Mouse (Mus musculus): ENCODE data around the gene Gstm6. TPM values are rescaled to one million over a fixed set of nuclear protein-coding genes. Genes with fewer than 3 reads are reported as not detected.

The Gstm6 gene
- total RNA-seq, 2 experiments from 2014 or later = 12.1 to 14.2 TPM

GRCm38 (mm10) chr3:107945729-107946128 lies 2.2 kb upstream of the Gstm6 start:
- DNase-seq (ENCODE audit: extremely low spot score in 1 of 2, low spot score in 1 of 2) = no peak

- DNase-seq (ENCODE audit: extremely low spot score in 1 of 2, low spot score in 1 of 2) = no peak
These were observed 2.3 kb downstream of the Gstm6 start for GRCm38 (mm10) chr3:107941261-107941660.

GRCm38 (mm10) chr3:107940524-107940923 lies 3.0 kb downstream of the Gstm6 start:
- DNase-seq (ENCODE audit: extremely low spot score in 1 of 2, low spot score in 1 of 2) = no peak

GRCm38 (mm10) chr3:107939830-107940229 lies 3.7 kb downstream of the Gstm6 start:
- DNase-seq (ENCODE audit: extremely low spot score in 1 of 2, low spot score in 1 of 2) = no peak

- peak in 1 of 2 experiments; percentile 58 for DNase-seq (ENCODE audit: extremely low spot score in 1 of 2, low spot score in 1 of 2)
These were observed 4.1 kb downstream of the Gstm6 start for GRCm38 (mm10) chr3:107939403-107939802.

- DNase-seq (ENCODE audit: extremely low spot score in 1 of 2, low spot score in 1 of 2) = no peak
These were observed 7.7 kb downstream of the Gstm6 start for GRCm38 (mm10) chr3:107935888-107936287.

GRCm38 (mm10) chr3:107935268-107935667 lies 8.3 kb downstream of the Gstm6 start:
- no peak for DNase-seq (ENCODE audit: extremely low spot score in 1 of 2, low spot score in 1 of 2)

- DNase-seq (ENCODE audit: extremely low spot score in 1 of 2, low spot score in 1 of 2) = no peak
These were observed 11.4 kb downstream of the Gstm6 start for GRCm38 (mm10) chr3:107932128-107932527.

GRCm38 (mm10) chr3:107931670-107932069 lies 11.9 kb downstream of the Gstm6 start, which contains the start of gene Gstm7:
TSS of gene Gstm7 (minus strand) at chr3:107931817.
- DNase-seq (ENCODE audit: extremely low spot score in 1 of 2, low spot score in 1 of 2) = peak; percentile 97

GRCm38 (mm10) chr3:107931134-107931533 lies 12.4 kb downstream of the Gstm6 start:
- no peak for DNase-seq (ENCODE audit: extremely low spot score in 1 of 2, low spot score in 1 of 2)

GRCm38 (mm10) chr3:107929731-107930130 lies 13.8 kb downstream of the Gstm6 start:
- DNase-seq (ENCODE audit: extremely low spot score in 1 of 2, low spot score in 1 of 2) = no peak

- DNase-seq (ENCODE audit: extremely low spot score in 1 of 2, low spot score in 1 of 2) = no peak
These were observed 14.3 kb downstream of the Gstm6 start for GRCm38 (mm10) chr3:107929243-107929642.

- DNase-seq (ENCODE audit: extremely low spot score in 1 of 2, low spot score in 1 of 2) = no peak
These were observed 14.9 kb downstream of the Gstm6 start for GRCm38 (mm10) chr3:107928691-107929090.

GRCm38 (mm10) chr3:107927841-107928240 lies 15.7 kb downstream of the Gstm6 start:
- no peak for DNase-seq (ENCODE audit: extremely low spot score in 1 of 2, low spot score in 1 of 2)

GRCm38 (mm10) chr3:107925335-107925734 lies 18.2 kb downstream of the Gstm6 start:
- no peak for DNase-seq (ENCODE audit: extremely low spot score in 1 of 2, low spot score in 1 of 2)

- no peak for DNase-seq (ENCODE audit: extremely low spot score in 1 of 2, low spot score in 1 of 2)
These were observed 23.2 kb downstream of the Gstm6 start for GRCm38 (mm10) chr3:107920348-107920747.

GRCm38 (mm10) chr3:107917783-107918408 lies 25.7 kb downstream of the Gstm6 start:
- DNase-seq (ENCODE audit: extremely low spot score in 1 of 2, low spot score in 1 of 2) = peak in 1 of 2 experiments; percentile 78

GRCm38 (mm10) chr3:107917097-107917496 lies 26.5 kb downstream of the Gstm6 start:
- DNase-seq (ENCODE audit: extremely low spot score in 1 of 2, low spot score in 1 of 2) = no peak

- no peak for DNase-seq (ENCODE audit: extremely low spot score in 1 of 2, low spot score in 1 of 2)
These were observed 26.9 kb downstream of the Gstm6 start for GRCm38 (mm10) chr3:107916674-107917073.

- no peak for DNase-seq (ENCODE audit: extremely low spot score in 1 of 2, low spot score in 1 of 2)
These were observed 37.6 kb downstream of the Gstm6 start for GRCm38 (mm10) chr3:107905942-107906341.

GRCm38 (mm10) chr3:107900955-107901673 lies 42.4 kb downstream of the Gstm6 start:
- no peak for DNase-seq (ENCODE audit: extremely low spot score in 1 of 2, low spot score in 1 of 2)

- no peak for DNase-seq (ENCODE audit: extremely low spot score in 1 of 2, low spot score in 1 of 2)
These were observed 44.9 kb downstream of the Gstm6 start for GRCm38 (mm10) chr3:107898691-107899090.

All from layer of hippocampus, postnatal 25 days (tissue).